Mouse (Mus musculus): ENCODE data around the gene Mtx3. TPM values are rescaled to one million over a fixed set of nuclear protein-coding genes. Genes with fewer than 3 reads are reported as not detected.
"Not testable (repeated sequence)": the region's sequence is repeated elsewhere in the genome, so short reads cannot be mapped to it uniquely, and the experiment has no call there.

Mtx3 gene
- polyA plus RNA-seq (2014; fragmentation: Nextera tagmentation; extraction: Ambion mirVana), result 4.1 and 4.8 TPM in 2 replicates

DNA sequence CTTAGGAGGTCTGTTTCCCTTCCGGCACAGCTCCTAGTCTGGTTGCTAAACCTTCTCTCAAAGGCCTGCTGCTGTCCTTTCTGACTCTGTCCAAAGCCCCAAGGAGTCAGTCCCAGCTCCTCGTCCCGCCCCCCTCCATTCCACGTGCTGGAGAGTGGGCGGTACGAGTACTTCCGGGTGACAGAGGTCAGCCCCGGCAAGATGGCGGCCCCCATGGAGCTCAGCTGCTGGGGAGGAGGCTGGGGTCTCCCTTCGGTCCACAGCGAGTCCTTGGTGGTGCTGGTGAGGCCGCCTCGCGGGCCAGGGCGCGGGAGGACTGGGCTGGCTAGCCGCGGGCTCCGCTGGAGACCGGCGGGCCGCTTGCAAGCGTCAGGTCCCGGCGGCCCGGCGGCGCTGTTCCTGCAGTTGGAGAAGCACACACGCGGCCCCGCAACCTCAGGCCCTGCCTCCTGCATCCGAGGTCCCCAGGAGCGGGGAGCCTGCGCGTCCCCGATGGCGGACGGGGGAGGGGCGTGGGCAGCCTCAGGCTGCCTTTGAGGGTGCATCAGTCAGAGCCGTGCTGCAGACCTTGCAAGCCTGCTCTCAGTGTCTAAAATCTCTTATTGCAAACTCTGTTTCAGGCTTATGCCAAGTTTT is at the start of gene Mtx3:
TSS of gene Mtx3 (plus strand) at position 175 of the 636 bp plus-strand sequence.
- ATAC-seq (ENCODE audit: low read depth), result peak; percentile 97
- peak; percentile 90 for DNase-seq (ENCODE audit: low spot score)
- Histone ChIP-seq H3K36me3 (ENCODE audit: control insufficient read depth, insufficient read depth, low read length) (peaks cover 20% of the 10 kb centered on the region), H3K27ac (replicated peaks; ENCODE audit: low read depth, low read length) (peak within 1 kb of the TSS; percentile 85), H3K27me3 (replicated peaks; ENCODE audit: control insufficient read depth, insufficient read depth, low read length) (no peaks in the 10 kb centered on the region), H3K4me2 (ENCODE audit: low read depth, low read length) (peak within 1 kb of the TSS; percentile 72), H3K4me1 (ENCODE audit: control insufficient read depth, insufficient read depth, low read length) (peaks cover 4% of the 10 kb centered on the region; the same call in 1 of the 2 replicates), H3K4me3 (ENCODE audit: low read depth, low read length) (peak within 1 kb of the TSS; percentile 84), H3K9ac (ENCODE audit: low read depth, low read length) (peak within 1 kb of the TSS; percentile 88), H3K9me3 (ENCODE audit: control insufficient read depth, low read length) (no peaks in the 10 kb centered on the region)
- WGBS, result 2% methylated on average over 30 of the region's 40 CpGs

DNA sequence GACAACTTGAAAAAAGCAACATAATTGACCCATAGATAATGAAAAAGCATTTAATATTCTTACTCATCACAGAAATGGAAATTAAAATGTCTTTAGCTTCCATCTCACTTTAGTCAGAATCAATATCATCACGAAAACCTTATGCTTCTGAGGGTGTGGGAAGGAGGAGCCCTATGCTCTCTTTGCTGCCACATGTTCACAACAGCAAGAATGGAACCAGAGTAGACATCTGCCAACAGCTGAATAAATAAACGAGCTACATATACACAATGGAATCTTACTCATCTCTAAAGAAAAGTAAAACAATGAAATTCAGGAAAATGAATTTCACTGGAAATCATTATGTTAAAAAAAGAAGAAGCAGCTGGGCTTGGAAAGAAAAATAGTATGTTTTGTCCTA is 45.7 kb upstream of the Mtx3 start:
- H3K36me3 ChIP-seq (ENCODE audit: control insufficient read depth, insufficient read depth, low read length), result no peaks in the 10 kb centered on the region
- ATAC-seq (ENCODE audit: low read depth) (no peak), DNase-seq (ENCODE audit: low spot score) (peak; percentile 50)
- H3K9me3 ChIP-seq (ENCODE audit: control insufficient read depth, low read length), result no peaks in the 10 kb centered on the region
- H3K4me2 ChIP-seq (ENCODE audit: low read depth, low read length), result no peak overlapping the region
- peaks cover 4% of the 10 kb centered on the region; the same call in 1 of the 2 replicates for H3K4me1 ChIP-seq (ENCODE audit: control insufficient read depth, insufficient read depth, low read length)
- H3K4me3 ChIP-seq (ENCODE audit: low read depth, low read length), result no peak overlapping the region
- no peak overlapping the region for H3K27ac ChIP-seq (replicated peaks; ENCODE audit: low read depth, low read length)
- H3K27me3 ChIP-seq (replicated peaks; ENCODE audit: control insufficient read depth, insufficient read depth, low read length), result peaks cover 10% of the 10 kb centered on the region
- no peak overlapping the region for H3K9ac ChIP-seq (ENCODE audit: low read depth, low read length)
- WGBS, result 61% methylated on average over 2 of the region's 2 CpGs

DNA sequence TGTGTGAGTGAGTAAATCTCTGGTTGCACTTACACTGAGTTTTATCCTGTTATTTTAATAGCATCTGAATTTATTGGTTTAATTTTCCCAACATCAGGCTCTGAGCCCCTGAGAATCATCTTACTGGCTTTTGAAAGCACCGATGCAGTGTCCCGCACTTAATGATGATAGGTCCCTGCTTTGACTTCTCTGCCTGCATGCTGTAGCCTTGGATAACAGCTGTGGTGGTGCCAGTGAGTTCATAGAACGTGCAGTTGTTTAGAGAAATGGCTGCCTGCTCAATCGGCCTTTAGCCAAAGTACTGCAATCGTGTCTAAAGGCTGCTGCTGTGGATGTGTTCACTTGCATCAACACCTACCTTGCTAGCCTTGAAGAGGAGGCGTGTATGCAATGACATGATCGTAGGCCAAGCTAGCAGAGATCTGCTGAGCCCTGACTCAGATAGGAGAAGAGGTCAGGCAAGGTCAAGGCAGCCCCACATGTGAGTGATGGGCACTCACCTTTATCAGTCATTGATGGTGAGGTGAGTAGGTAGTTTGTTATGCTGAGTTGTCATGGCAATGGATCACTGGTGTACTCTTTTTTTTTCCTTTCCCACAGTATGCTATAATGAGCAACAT is 45.1 kb upstream of the Mtx3 start:
- ATAC-seq (ENCODE audit: low read depth), result no peak
- H3K36me3 ChIP-seq (ENCODE audit: control insufficient read depth, insufficient read depth, low read length), result no peaks in the 10 kb centered on the region
- H3K4me3 ChIP-seq (ENCODE audit: low read depth, low read length), result no peak overlapping the region
- H3K27me3 ChIP-seq (replicated peaks; ENCODE audit: control insufficient read depth, insufficient read depth, low read length), result peaks cover 6% of the 10 kb centered on the region
- H3K4me1 ChIP-seq (ENCODE audit: control insufficient read depth, insufficient read depth, low read length), result peaks cover 4% of the 10 kb centered on the region; the same call in 1 of the 2 replicates
- no peak overlapping the region for H3K9ac ChIP-seq (ENCODE audit: low read depth, low read length)
- no peaks in the 10 kb centered on the region for H3K9me3 ChIP-seq (ENCODE audit: control insufficient read depth, low read length)
- WGBS, result 64% methylated on average over 7 of the region's 7 CpGs
- no peak overlapping the region for H3K4me2 ChIP-seq (ENCODE audit: low read depth, low read length)
- no peak for DNase-seq (ENCODE audit: low spot score)
- no peak overlapping the region for H3K27ac ChIP-seq (replicated peaks; ENCODE audit: low read depth, low read length)

DNA sequence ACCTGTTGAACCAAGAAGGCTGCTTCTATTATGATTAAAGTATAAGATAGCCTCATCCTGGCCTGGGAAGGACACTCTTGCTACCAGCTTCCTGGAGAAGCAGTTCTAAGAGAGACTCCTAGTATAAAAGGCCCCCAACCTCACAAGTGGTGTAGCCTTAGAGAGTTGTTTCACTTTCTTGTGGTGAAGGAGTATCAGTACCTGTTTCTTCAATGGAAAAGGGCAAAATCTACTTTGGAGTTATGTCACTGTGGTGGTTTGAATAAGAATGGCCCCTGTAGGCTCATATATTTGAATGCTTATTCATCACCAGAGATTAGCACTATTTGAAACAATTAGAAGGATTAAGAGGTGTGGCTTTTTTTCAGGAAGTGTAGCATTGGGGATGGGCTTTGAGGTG is 37.8 kb upstream of the Mtx3 start:
- Histone ChIP-seq H3K36me3 (ENCODE audit: control insufficient read depth, insufficient read depth, low read length) (no peaks in the 10 kb centered on the region), H3K27ac (replicated peaks; ENCODE audit: low read depth, low read length) (no peak overlapping the region), H3K9ac (ENCODE audit: low read depth, low read length) (no peak overlapping the region), H3K4me2 (ENCODE audit: low read depth, low read length) (no peak overlapping the region), H3K4me3 (ENCODE audit: low read depth, low read length) (no peak overlapping the region), H3K9me3 (ENCODE audit: control insufficient read depth, low read length) (no peaks in the 10 kb centered on the region), H3K4me1 (ENCODE audit: control insufficient read depth, insufficient read depth, low read length) (no peaks in the 10 kb centered on the region), H3K27me3 (replicated peaks; ENCODE audit: control insufficient read depth, insufficient read depth, low read length) (no peaks in the 10 kb centered on the region)
- DNase-seq (ENCODE audit: low spot score) (no peak), ATAC-seq (ENCODE audit: low read depth) (no peak)

DNA sequence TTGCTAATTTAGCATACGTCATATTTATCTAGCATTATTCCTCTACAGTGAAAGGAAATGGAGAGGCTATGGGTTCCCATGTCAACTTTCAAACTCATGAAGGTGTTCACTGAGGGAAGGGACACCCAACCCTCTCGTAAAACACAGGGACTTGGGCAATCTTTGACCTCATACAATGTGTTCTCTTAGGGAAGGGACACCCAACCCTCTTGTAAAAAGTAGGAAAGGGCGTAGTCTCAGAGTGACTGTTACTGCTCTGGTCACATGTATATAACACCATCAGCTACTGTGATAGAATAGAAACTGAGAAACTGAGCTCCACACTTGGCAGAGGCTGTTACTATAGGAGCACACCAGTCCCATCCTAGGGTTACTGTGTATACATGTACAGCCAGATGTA is 36.7 kb upstream of the Mtx3 start:
- no peak overlapping the region for H3K4me2 ChIP-seq (ENCODE audit: low read depth, low read length)
- H3K9me3 ChIP-seq (ENCODE audit: control insufficient read depth, low read length), result no peaks in the 10 kb centered on the region
- no peak overlapping the region for H3K4me3 ChIP-seq (ENCODE audit: low read depth, low read length)
- ATAC-seq (ENCODE audit: low read depth) (no peak), DNase-seq (ENCODE audit: low spot score) (no peak)
- no peaks in the 10 kb centered on the region for H3K4me1 ChIP-seq (ENCODE audit: control insufficient read depth, insufficient read depth, low read length)
- WGBS, result 87% methylated on average over 3 of the region's 3 CpGs
- H3K27ac ChIP-seq (replicated peaks; ENCODE audit: low read depth, low read length), result no peak overlapping the region
- no peaks in the 10 kb centered on the region for H3K36me3 ChIP-seq (ENCODE audit: control insufficient read depth, insufficient read depth, low read length)
- H3K27me3 ChIP-seq (replicated peaks; ENCODE audit: control insufficient read depth, insufficient read depth, low read length), result no peaks in the 10 kb centered on the region
- H3K9ac ChIP-seq (ENCODE audit: low read depth, low read length), result no peak overlapping the region

DNA sequence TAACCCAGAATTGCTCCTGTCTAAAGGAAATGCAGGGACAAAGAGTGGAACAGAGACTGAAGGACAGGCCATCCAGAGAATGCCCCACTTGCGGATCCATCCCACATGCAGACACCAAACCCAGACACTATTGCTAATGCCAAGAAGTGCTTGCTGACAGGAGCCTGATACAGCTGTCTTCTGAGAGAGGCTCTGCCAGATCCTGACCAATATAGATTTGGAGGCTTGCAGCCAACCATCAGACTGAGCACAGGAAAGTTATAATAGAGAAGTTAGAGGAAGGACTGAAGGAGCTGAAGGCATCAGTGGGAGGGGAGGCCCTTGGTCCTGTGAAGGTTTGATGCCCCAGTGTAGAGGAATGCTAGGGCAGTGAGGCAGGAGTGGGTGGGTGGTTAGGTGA is 34.0 kb upstream of the Mtx3 start:
- not testable (repeated sequence) for H3K36me3 ChIP-seq (ENCODE audit: control insufficient read depth, insufficient read depth, low read length); H3K4me2 ChIP-seq (ENCODE audit: low read depth, low read length); H3K4me3 ChIP-seq (ENCODE audit: low read depth, low read length); H3K27ac ChIP-seq (replicated peaks; ENCODE audit: low read depth, low read length); H3K4me1 ChIP-seq (ENCODE audit: control insufficient read depth, insufficient read depth, low read length); H3K9me3 ChIP-seq (ENCODE audit: control insufficient read depth, low read length); H3K27me3 ChIP-seq (replicated peaks; ENCODE audit: control insufficient read depth, insufficient read depth, low read length); DNase-seq (ENCODE audit: low spot score); H3K9ac ChIP-seq (ENCODE audit: low read depth, low read length); ATAC-seq (ENCODE audit: low read depth)
- 81% methylated on average over 1 of the region's 1 CpGs for WGBS

DNA sequence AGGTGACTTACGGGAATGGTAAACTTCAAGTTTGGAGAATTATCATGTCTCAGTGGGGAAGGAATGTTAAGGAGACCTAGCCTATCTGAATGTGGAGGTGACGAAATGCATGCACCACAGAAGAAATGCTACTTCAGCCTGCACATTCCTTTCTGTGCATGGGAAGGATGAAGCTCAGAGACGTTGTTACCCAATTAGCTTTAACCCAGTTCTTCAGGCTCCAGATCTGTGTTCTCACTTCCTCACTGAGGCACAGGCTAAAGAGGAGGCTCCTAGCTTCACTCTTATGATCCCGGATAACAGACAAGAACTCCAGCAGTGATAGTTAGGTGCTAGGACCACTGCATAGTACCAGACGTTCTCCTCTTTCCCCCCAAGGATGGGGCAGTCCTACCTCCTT is 28.2 kb upstream of the Mtx3 start:
- ATAC-seq (ENCODE audit: low read depth), result no peak
- WGBS, result 84% methylated on average over 5 of the region's 5 CpGs
- H3K9ac ChIP-seq (ENCODE audit: low read depth, low read length), result no peak overlapping the region
- H3K4me2 ChIP-seq (ENCODE audit: low read depth, low read length), result no peak overlapping the region
- H3K27ac ChIP-seq (replicated peaks; ENCODE audit: low read depth, low read length), result no peak overlapping the region
- no peaks in the 10 kb centered on the region for H3K4me1 ChIP-seq (ENCODE audit: control insufficient read depth, insufficient read depth, low read length)
- H3K4me3 ChIP-seq (ENCODE audit: low read depth, low read length), result no peak overlapping the region
- H3K36me3 ChIP-seq (ENCODE audit: control insufficient read depth, insufficient read depth, low read length), result no peaks in the 10 kb centered on the region
- DNase-seq (ENCODE audit: low spot score), result no peak
- H3K9me3 ChIP-seq (ENCODE audit: control insufficient read depth, low read length), result no peaks in the 10 kb centered on the region
- no peaks in the 10 kb centered on the region for H3K27me3 ChIP-seq (replicated peaks; ENCODE audit: control insufficient read depth, insufficient read depth, low read length)

DNA sequence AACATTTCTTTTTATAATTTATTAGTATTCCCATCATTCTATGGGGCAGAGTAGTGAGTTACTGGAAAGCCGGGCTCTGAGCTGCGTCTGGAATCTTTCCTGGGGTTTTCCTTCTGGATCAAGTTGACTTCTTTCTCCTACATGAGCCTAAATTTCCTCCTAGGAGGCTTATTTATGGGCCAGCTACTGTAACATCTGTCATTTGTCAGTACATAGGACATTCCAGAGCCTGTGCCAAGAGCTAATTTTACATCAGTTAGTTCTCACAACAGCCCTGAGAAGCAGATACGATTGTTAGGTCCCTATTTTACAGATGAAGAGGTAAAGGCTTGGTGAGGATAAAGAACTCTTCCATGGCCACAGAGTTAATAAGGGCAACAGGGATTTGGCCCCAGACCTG is 27.2 kb upstream of the Mtx3 start:
- WGBS, result 37% methylated on average over 3 of the region's 3 CpGs
- no peaks in the 10 kb centered on the region for H3K27me3 ChIP-seq (replicated peaks; ENCODE audit: control insufficient read depth, insufficient read depth, low read length)
- no peaks in the 10 kb centered on the region for H3K4me1 ChIP-seq (ENCODE audit: control insufficient read depth, insufficient read depth, low read length)
- no peak overlapping the region for H3K27ac ChIP-seq (replicated peaks; ENCODE audit: low read depth, low read length)
- no peak overlapping the region for H3K4me2 ChIP-seq (ENCODE audit: low read depth, low read length)
- peak; percentile 53 for DNase-seq (ENCODE audit: low spot score)
- no peaks in the 10 kb centered on the region for H3K9me3 ChIP-seq (ENCODE audit: control insufficient read depth, low read length)
- H3K9ac ChIP-seq (ENCODE audit: low read depth, low read length), result no peak overlapping the region
- H3K36me3 ChIP-seq (ENCODE audit: control insufficient read depth, insufficient read depth, low read length), result no peaks in the 10 kb centered on the region
- ATAC-seq (ENCODE audit: low read depth), result no peak
- no peak overlapping the region for H3K4me3 ChIP-seq (ENCODE audit: low read depth, low read length)

DNA sequence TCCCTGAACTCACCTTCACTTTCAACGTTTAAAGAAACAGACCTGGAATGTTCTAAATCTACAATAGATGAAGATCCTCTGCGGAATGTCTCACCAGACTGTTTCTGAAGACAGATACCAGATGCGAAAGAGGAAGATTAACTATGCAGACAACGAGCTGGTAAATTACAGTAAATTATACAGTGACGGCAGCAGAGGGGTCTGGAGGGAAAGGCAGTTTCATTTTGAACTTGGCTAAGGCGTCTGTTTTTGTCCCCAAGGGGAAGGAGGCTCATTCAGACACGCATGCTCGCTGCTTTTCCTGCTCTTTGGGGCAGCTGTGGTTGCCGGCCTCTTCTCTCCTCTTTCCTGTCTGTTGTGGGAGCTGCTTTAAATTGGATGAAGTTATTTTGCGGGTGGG is 15.7 kb upstream of the Mtx3 start:
- peak overlapping the region; percentile 59 for H3K27ac ChIP-seq (replicated peaks; ENCODE audit: low read depth, low read length)
- peak; percentile 88 for ATAC-seq (ENCODE audit: low read depth)

More for the DNA sequence above, 15.7 kb upstream of the Mtx3 start:
- H3K4me3 ChIP-seq (ENCODE audit: low read depth, low read length), result peak overlapping the region; percentile 1; the same call in 1 of the 2 replicates
- H3K9ac ChIP-seq (ENCODE audit: low read depth, low read length), result no peak overlapping the region
- peak; percentile 80 for DNase-seq (ENCODE audit: low spot score)
- no peaks in the 10 kb centered on the region for H3K9me3 ChIP-seq (ENCODE audit: control insufficient read depth, low read length)
- peak overlapping the region; percentile 33 for H3K4me2 ChIP-seq (ENCODE audit: low read depth, low read length)
- H3K27me3 ChIP-seq (replicated peaks; ENCODE audit: control insufficient read depth, insufficient read depth, low read length), result no peaks in the 10 kb centered on the region
- 35% methylated on average over 10 of the region's 10 CpGs for WGBS
- H3K36me3 ChIP-seq (ENCODE audit: control insufficient read depth, insufficient read depth, low read length), result no peaks in the 10 kb centered on the region
- peaks cover 9% of the 10 kb centered on the region; the same call in 1 of the 2 replicates for H3K4me1 ChIP-seq (ENCODE audit: control insufficient read depth, insufficient read depth, low read length)
